Mouse (Mus musculus) heart, embryonic 14.5 days (tissue): ENCODE measurements around the gene Slc25a42. TPM values are rescaled to one million over a fixed set of nuclear protein-coding genes. Genes with fewer than 3 reads are reported as not detected.

Source experiments
- ATAC-seq: fragments of 200-750 bp; cut with Nextera tagmentation; 2 replicates; pipeline ENCODE4 v1.8.0; 2017; ENCODE audit warnings: low read depth, moderate TSS enrichment; ENCODE audit not compliant: insufficient number of reproducible peaks, insufficient read depth, low FRiP score
- H3K27ac ChIP-seq, 2 experiments: fragments of 200-500 bp in 1 of 2; fragments of 300-500 bp in 1 of 2; sonication (generic) in 1 of 2; replicated peaks in 1 of 2; 2 replicates each; pipeline ENCODE4 v1.5.1; 2012 to 2014; ENCODE audit warnings: low read depth in 2 of 2, low read length in 2 of 2, control low read depth in 1 of 2, mild to moderate bottlenecking in 1 of 2, mixed read lengths in 1 of 2; ENCODE audit not compliant: control insufficient read depth in 1 of 2, insufficient read depth in 1 of 2
- H3K27me3 ChIP-seq: fragments of 300-500 bp; sonication (generic); 2 replicates; pipeline ENCODE4 v1.6.1; 2014; ENCODE audit warnings: mild to moderate bottlenecking, low read length, control low read depth; ENCODE audit not compliant: control insufficient read depth, insufficient read depth
- H3K36me3 ChIP-seq: fragments of 300-500 bp; sonication (generic); 2 replicates; pipeline ENCODE4 v1.6.1; 2014; ENCODE audit warnings: mild to moderate bottlenecking, control low read depth, low read length, mixed read lengths; ENCODE audit not compliant: control insufficient read depth, insufficient read depth
- H3K4me1 ChIP-seq, 2 experiments: fragments of 200-500 bp in 1 of 2; fragments of 300-500 bp in 1 of 2; sonication (generic) in 1 of 2; 2 replicates each; pipeline ENCODE4 v1.6.1; 2012 to 2014; ENCODE audit warnings: low read length in 2 of 2, control low read depth in 1 of 2, mixed read lengths in 1 of 2; ENCODE audit not compliant: control insufficient read depth in 2 of 2, insufficient read depth in 2 of 2
- H3K4me2 ChIP-seq: fragments of 300-500 bp; sonication (generic); 2 replicates; pipeline ENCODE4 v1.6.1; 2014; ENCODE audit warnings: mild to moderate bottlenecking, low read length
- H3K4me3 ChIP-seq, 2 experiments: fragments of 200-500 bp in 1 of 2; fragments of 300-500 bp in 1 of 2; sonication (generic) in 1 of 2; 2 replicates each; pipeline ENCODE4 v1.5.1; 2012 to 2014; ENCODE audit warnings: low read length in 2 of 2, mild to moderate bottlenecking in 2 of 2, control low read depth in 1 of 2, low read depth in 1 of 2, moderate library complexity in 1 of 2; ENCODE audit not compliant: control insufficient read depth in 1 of 2, insufficient read depth in 1 of 2
- H3K9ac ChIP-seq: fragments of 300-500 bp; sonication (generic); 2 replicates; pipeline ENCODE4 v1.6.1; 2014; ENCODE audit warnings: mild to moderate bottlenecking, low read length
- H3K9me3 ChIP-seq: fragments of 300-500 bp; sonication (generic); 2 replicates; pipeline ENCODE4 v1.6.1; 2016; ENCODE audit warnings: low read length, control low read depth; ENCODE audit not compliant: control insufficient read depth
- WGBS: fragments of 180-500 bp; shearing (Covaris S2); extraction: QIAGEN DNeasy Blood & Tissue Kit; methylation state at CpG from one replicate; pipeline ENCODE4 v1.1.7; 2014; 5-methylcytosine and 5-hydroxymethylcytosine counted together
- polyA plus RNA-seq: library from polyadenylated mRNA; unstranded; fragments of >200 nt; fragmentation: Nextera tagmentation; extraction: Ambion mirVana; gene quantifications from 2 replicates; pipeline ENCODE4 v1.2.1, GENCODE M21; 2014

Gene Slc25a42
- polyA plus RNA-seq, 1 experiment from 2014 or later, result 7.1 TPM

GRCm38 (mm10) chr8:70139026-70139857 is 72.9 kb downstream of the Slc25a42 start, which contains the start of the genes Rfxank, Borcs8 and Mef2b:
TSS of gene Rfxank (minus strand) at chr8:70139154.
TSS of gene Borcs8 (plus strand) at chr8:70139499.
TSS of gene Mef2b (plus strand) at chr8:70139711.
- peak within 1 kb of the TSS; percentile 84 for H3K9ac ChIP-seq
- no peaks in the 10 kb centered on the region for H3K9me3 ChIP-seq
- peak; percentile 97 for ATAC-seq
- no peaks in the 10 kb centered on the region for H3K27me3 ChIP-seq
- H3K4me3 ChIP-seq, result peak within 1 kb of the TSS; percentile 76 to 97
- H3K27ac ChIP-seq, result peak within 1 kb of the TSS; percentile 81 to 83
- peak within 1 kb of the TSS; percentile 81 for H3K4me2 ChIP-seq
- H3K4me1 ChIP-seq, result peaks cover 13 to 23% of the 10 kb centered on the region in 2 experiments
- H3K36me3 ChIP-seq, result peaks cover 53% of the 10 kb centered on the region
- WGBS, result under 1% methylated on average over 46 of the region's 46 CpGs

DNA sequence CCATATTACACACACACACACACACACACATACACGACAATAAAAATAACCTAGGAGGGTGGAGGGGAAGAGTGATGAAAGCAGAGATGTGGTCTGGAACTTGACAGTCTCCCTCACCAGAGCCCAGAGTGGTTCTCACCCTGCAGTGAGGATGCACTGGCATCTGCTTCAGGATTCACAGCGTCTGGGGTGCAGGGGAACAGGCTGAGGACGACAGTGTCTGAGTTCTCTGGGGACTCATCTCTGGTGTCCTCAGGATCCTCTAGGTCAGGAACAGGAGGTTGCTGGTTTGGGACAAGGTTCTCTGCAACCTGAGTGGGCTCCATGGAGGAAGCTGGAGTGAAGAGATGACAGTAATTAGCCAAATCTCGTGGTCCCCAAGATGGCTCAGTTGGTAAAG is 74.2 kb downstream of the Slc25a42 start:
- no peaks in the 10 kb centered on the region for H3K27me3 ChIP-seq
- 78% methylated on average over 4 of the region's 4 CpGs for WGBS
- no peak overlapping the region for H3K27ac ChIP-seq
- peak overlapping the region in 1 of 2 experiments; percentile 76; a peak in 1 of 4 replicates for H3K4me3 ChIP-seq
- ATAC-seq, result no peak
- H3K9me3 ChIP-seq, result no peaks in the 10 kb centered on the region
- peaks cover 58% of the 10 kb centered on the region for H3K36me3 ChIP-seq
- peak overlapping the region; percentile 82; the same call in 1 of the 2 replicates for H3K9ac ChIP-seq
- peak overlapping the region; percentile 81 for H3K4me2 ChIP-seq
- H3K4me1 ChIP-seq, result peaks cover 13 to 23% of the 10 kb centered on the region in 2 experiments

DNA sequence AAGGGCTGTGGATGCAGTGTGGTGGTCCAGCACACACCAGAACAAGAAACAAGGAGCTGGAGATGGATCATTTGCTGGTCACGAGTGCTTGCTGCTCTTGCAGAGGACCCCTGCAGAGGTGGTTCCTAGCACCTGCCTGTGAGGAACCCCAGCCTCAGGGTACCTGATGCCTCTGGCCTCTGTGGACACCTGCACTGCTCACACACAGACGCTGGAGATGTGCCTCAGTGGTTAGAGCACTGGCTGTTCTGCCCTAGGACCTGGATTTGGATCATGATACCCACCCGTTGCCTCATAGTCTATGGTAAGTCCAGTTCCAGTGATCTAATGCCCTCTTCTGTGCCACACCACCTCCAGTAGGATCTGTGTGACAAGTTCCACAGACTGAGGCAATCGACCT is 75.5 kb downstream of the Slc25a42 start:
- WGBS, result 83% methylated on average over 4 of the region's 4 CpGs
- H3K9me3 ChIP-seq, result no peaks in the 10 kb centered on the region

DNA sequence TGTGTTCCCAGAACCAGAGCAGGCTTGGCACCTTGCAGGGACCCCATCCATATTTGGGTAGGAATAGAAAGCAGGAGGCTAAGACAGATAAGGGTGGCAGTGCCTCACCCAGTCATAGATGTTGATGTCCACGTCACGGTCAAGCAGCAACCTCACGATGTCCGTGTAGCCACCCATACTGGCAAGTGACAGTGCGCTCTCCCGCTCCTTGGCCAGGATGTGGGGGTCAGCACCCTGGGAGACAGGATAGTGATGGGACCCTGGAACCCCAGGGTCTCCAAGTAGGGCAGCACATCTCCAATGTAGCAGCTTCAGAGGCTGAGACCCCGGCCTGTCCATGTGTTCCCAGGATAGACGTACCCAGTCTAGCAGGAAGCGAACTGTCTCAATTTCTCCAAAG is 77.2 kb downstream of the Slc25a42 start:
- 66% methylated on average over 9 of the region's 9 CpGs for WGBS
- peaks cover 53% of the 10 kb centered on the region for H3K36me3 ChIP-seq
- H3K4me3 ChIP-seq, result no peak overlapping the region
- peaks cover 14 to 28% of the 10 kb centered on the region in 2 experiments for H3K4me1 ChIP-seq
- H3K27ac ChIP-seq, result peak overlapping the region; percentile 48 to 49; a peak in 1 of 4 replicates
- no peak for ATAC-seq
- H3K4me2 ChIP-seq, result no peak overlapping the region
- no peaks in the 10 kb centered on the region for H3K9me3 ChIP-seq
- H3K27me3 ChIP-seq, result no peaks in the 10 kb centered on the region
- H3K9ac ChIP-seq, result no peak overlapping the region

More for the DNA sequence above, 75.5 kb downstream of the Slc25a42 start:
- Histone ChIP-seq H3K27me3 (no peaks in the 10 kb centered on the region), H3K36me3 (peaks cover 53% of the 10 kb centered on the region), H3K27ac (no peak overlapping the region), H3K9ac (no peak overlapping the region), H3K4me1 (peaks cover 16 to 29% of the 10 kb centered on the region in 2 experiments), H3K4me3 (no peak overlapping the region), H3K4me2 (no peak overlapping the region)
- no peak for ATAC-seq

Other genes starting within 250 kb of the Slc25a42 start
- gene Gatad2a, start 215.9 kb downstream of the Slc25a42 start, polyA plus RNA-seq, result 52.2 and 53.3 TPM in 2 replicates
- 40.5 and 42.2 TPM in 2 replicates for gene Mau2, start 169.6 kb downstream of the Slc25a42 start, polyA plus RNA-seq
- 22.8 and 24.3 TPM in 2 replicates for gene Sugp1, start 169.5 kb downstream of the Slc25a42 start, polyA plus RNA-seq
- 0.50 and 2.0 TPM in 2 replicates for gene Tm6sf2, start 139.4 kb downstream of the Slc25a42 start, polyA plus RNA-seq
- gene Hapln4, start 128.8 kb downstream of the Slc25a42 start, polyA plus RNA-seq, result 0.19 TPM in 1 of 2 replicates, not detected in the other
- 0.26 and 0.34 TPM in 2 replicates for gene Ncan, start 91.4 kb downstream of the Slc25a42 start, polyA plus RNA-seq
- gene Nr2c2ap, start 81.0 kb downstream of the Slc25a42 start, polyA plus RNA-seq, result 23.0 and 26.2 TPM in 2 replicates
- gene Rfxank, start 73.2 kb downstream of the Slc25a42 start, polyA plus RNA-seq, result 18.1 and 21.0 TPM in 2 replicates
- gene Borcs8, start 72.8 kb downstream of the Slc25a42 start, polyA plus RNA-seq, result 46.7 and 50.3 TPM in 2 replicates
- gene Mef2b, start 72.6 kb downstream of the Slc25a42 start, polyA plus RNA-seq, result 0.22 TPM in 1 of 2 replicates, not detected in the other
- 73.0 and 77.4 TPM in 2 replicates for gene Tmem161a, start 39.9 kb downstream of the Slc25a42 start, polyA plus RNA-seq
- 23.1 and 29.1 TPM in 2 replicates for gene Sugp2, start 21.9 kb upstream of the Slc25a42 start, polyA plus RNA-seq
- gene Armc6, start 22.2 kb upstream of the Slc25a42 start, polyA plus RNA-seq, result 12.1 and 16.5 TPM in 2 replicates
- 22.2 and 25.0 TPM in 2 replicates for gene Homer3, start 70.5 kb upstream of the Slc25a42 start, polyA plus RNA-seq
- 28.9 and 33.7 TPM in 2 replicates for gene Ddx49, start 90.2 kb upstream of the Slc25a42 start, polyA plus RNA-seq
- gene Cope, start 90.2 kb upstream of the Slc25a42 start, polyA plus RNA-seq, result 294 and 319 TPM in 2 replicates
- gene Cers1, start 103.5 kb upstream of the Slc25a42 start, polyA plus RNA-seq, result 1.8 and 2.3 TPM in 2 replicates
- 0.57 TPM in 1 of 2 replicates, not detected in the other for gene Gdf1, start 117.5 kb upstream of the Slc25a42 start, polyA plus RNA-seq
- gene Upf1, start 141.0 kb upstream of the Slc25a42 start, polyA plus RNA-seq, result 14.2 and 18.1 TPM in 2 replicates
- 3.0 and 4.6 TPM in 2 replicates for gene Comp, start 161.3 kb upstream of the Slc25a42 start, polyA plus RNA-seq
- 12.2 and 14.1 TPM in 2 replicates for gene Crtc1, start 227.3 kb upstream of the Slc25a42 start, polyA plus RNA-seq